Mouse (Mus musculus): ENCODE results near the gene Kctd2. TPM values are rescaled to one million over a fixed set of nuclear protein-coding genes. Genes with fewer than 3 reads are reported as not detected.
A peak's percentile ranks its signal among the peaks of the same experiment; 100 is the strongest.

The Kctd2 gene
- polyA plus RNA-seq, 1 experiment from 2014 or later, result 1.0 TPM

DNA sequence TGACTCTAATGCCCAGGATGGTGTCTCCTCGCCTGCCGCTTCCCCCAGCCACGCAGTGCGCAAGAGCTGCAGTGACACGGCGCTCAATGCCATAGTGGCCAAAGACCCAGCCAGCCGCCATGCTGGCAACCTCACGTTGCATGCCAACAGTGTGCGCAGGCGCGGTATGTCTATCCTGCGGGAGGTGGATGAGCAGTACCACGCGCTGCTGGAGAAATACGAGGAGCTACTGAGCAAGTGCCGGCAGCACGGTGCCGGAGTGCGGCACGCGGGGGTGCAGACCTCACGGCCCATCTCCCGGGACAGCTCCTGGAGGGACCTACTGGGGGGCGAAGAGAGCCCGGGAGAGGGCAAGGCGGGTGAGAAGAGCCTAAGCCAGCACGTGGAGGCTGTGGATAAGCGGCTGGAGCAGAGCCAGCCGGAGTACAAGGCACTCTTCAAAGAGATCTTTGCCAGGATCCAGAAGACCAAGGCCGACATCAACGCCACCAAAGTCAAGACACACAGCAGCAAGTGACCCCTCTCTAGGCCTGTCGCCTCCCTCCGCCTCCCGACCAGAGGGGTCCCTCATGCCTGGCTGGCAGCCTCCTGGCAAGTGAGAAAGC, 26.1 kb upstream of the Kctd2 start:
- Histone ChIP-seq H3K9ac (ENCODE audit: low read depth, low read length) (no peak overlapping the region), H3K27me3 (ENCODE audit: control insufficient read depth, insufficient read depth, low read depth, low read length) (no peaks in the 10 kb centered on the region), H3K4me1 (ENCODE audit: control insufficient read depth, low read depth, low read length) (no peaks in the 10 kb centered on the region), H3K27ac (ENCODE audit: low read length) (no peak overlapping the region), H3K4me3 (ENCODE audit: low read depth, low read length) (peak overlapping the region; percentile 7; the same call in 1 of the 2 replicates), H3K4me2 (ENCODE audit: low read depth, low read length) (peak overlapping the region; percentile 30), H3K9me3 (replicated peaks; ENCODE audit: control insufficient read depth, low read length) (no peaks in the 10 kb centered on the region), H3K36me3 (ENCODE audit: control insufficient read depth, insufficient read depth) (no peaks in the 10 kb centered on the region)
- WGBS (ENCODE audit: insufficient replicate concordance), result 70% methylated on average over 34 of the region's 34 CpGs
- ATAC-seq (ENCODE audit: low read depth), result no peak

DNA sequence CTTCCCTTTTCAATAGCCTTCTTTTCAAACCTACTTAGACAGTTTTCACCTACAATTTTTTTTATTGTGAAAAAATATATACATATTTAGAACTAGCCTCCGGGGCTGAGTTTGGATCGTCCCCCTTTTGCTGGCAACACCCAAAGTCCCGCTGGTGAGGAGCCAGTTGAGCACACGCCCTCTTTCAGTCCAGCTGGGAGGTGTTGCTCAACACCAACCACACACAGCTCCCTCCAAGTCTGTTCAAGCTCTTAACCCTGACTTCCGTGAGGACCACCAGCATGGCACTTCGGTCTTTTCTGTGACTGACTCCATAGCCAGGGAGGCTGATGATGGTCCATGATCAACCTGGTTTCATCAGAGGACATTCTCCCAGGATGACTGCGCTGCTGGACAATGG, 21.8 kb upstream of the Kctd2 start:
- WGBS (ENCODE audit: insufficient replicate concordance), result 42% methylated on average over 7 of the region's 7 CpGs
- Histone ChIP-seq H3K36me3 (ENCODE audit: control insufficient read depth, insufficient read depth) (no peaks in the 10 kb centered on the region), H3K4me2 (ENCODE audit: low read depth, low read length) (no peak overlapping the region), H3K4me3 (ENCODE audit: low read depth, low read length) (no peak overlapping the region), H3K27me3 (ENCODE audit: control insufficient read depth, insufficient read depth, low read depth, low read length) (no peaks in the 10 kb centered on the region), H3K9me3 (replicated peaks; ENCODE audit: control insufficient read depth, low read length) (no peaks in the 10 kb centered on the region), H3K4me1 (ENCODE audit: control insufficient read depth, low read depth, low read length) (no peaks in the 10 kb centered on the region), H3K9ac (ENCODE audit: low read depth, low read length) (no peak overlapping the region), H3K27ac (ENCODE audit: low read length) (no peak overlapping the region)
- no peak for ATAC-seq (ENCODE audit: low read depth)

DNA sequence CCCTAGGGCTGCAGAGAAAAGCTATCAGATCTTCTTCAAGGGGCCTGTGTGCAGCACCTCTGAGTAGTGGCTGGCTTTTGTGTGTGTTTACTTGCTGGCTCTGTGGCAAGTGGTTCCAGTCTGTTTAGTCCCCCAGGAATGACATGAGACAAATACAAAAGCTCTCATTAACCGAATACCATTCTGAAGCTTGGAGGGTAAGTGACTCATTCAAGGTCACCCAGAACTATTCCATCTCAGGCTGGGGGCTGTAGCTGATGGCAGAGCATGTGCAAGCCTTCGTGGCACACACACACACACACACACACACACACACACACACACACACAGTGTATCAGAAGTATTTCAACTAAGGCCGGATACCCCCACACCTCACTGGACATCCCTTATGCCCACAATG, 19.8 kb upstream of the Kctd2 start:
- Histone ChIP-seq H3K27ac (ENCODE audit: low read length) (no peak overlapping the region), H3K4me3 (ENCODE audit: low read depth, low read length) (no peak overlapping the region), H3K4me1 (ENCODE audit: control insufficient read depth, low read depth, low read length) (peaks cover 13% of the 10 kb centered on the region), H3K4me2 (ENCODE audit: low read depth, low read length) (no peak overlapping the region), H3K36me3 (ENCODE audit: control insufficient read depth, insufficient read depth) (no peaks in the 10 kb centered on the region), H3K27me3 (ENCODE audit: control insufficient read depth, insufficient read depth, low read depth, low read length) (no peaks in the 10 kb centered on the region), H3K9ac (ENCODE audit: low read depth, low read length) (no peak overlapping the region), H3K9me3 (replicated peaks; ENCODE audit: control insufficient read depth, low read length) (no peaks in the 10 kb centered on the region)
- WGBS (ENCODE audit: insufficient replicate concordance), result 66% methylated on average over 3 of the region's 3 CpGs
- ATAC-seq (ENCODE audit: low read depth), result no peak

DNA sequence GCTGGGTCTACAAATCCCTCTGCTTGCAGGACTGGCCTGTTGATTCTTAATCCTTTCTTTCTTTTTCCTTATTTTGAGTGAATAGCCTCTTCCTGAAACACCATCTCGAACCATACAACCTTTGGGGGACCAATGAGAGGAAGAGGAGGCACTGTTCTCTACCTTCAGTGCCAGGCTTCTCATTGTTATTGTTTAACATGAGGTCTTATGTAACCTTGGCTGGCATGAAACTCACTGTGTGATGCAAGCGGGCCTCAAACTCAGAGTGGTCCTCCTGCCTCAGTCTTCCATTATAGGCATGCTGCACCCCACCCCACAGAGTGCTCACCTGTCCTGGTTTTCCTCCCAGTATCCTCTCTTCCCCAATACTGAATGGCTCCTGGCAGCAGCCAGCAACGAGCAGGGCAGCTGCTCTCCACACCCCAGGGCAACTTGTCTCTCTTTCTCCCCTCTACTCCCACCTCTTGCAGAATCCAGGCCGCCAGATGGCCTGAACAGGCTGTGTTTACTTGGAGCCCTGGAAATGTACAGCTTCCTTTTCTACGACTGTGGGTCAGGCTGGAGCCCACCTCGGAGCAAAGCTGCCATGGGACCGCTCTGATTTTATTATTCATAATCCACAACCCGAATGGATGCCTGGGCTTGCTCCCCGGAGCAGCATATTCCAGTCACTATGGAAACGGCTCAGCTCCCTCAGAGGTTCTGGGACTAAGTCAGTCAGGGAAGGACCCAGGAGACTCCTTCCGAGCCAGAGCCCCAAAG, 19.1 kb upstream of the Kctd2 start:
- no peak overlapping the region for H3K4me2 ChIP-seq (ENCODE audit: low read depth, low read length)
- H3K4me3 ChIP-seq (ENCODE audit: low read depth, low read length), result no peak overlapping the region
- no peak overlapping the region for H3K9ac ChIP-seq (ENCODE audit: low read depth, low read length)
- H3K9me3 ChIP-seq (replicated peaks; ENCODE audit: control insufficient read depth, low read length), result no peaks in the 10 kb centered on the region
- no peaks in the 10 kb centered on the region for H3K27me3 ChIP-seq (ENCODE audit: control insufficient read depth, insufficient read depth, low read depth, low read length)
- no peak for ATAC-seq (ENCODE audit: low read depth)
- peaks cover 13% of the 10 kb centered on the region for H3K4me1 ChIP-seq (ENCODE audit: control insufficient read depth, low read depth, low read length)
- 48% methylated on average over 11 of the region's 11 CpGs for WGBS (ENCODE audit: insufficient replicate concordance)
- H3K36me3 ChIP-seq (ENCODE audit: control insufficient read depth, insufficient read depth), result no peaks in the 10 kb centered on the region
- no peak overlapping the region for H3K27ac ChIP-seq (ENCODE audit: low read length)

DNA sequence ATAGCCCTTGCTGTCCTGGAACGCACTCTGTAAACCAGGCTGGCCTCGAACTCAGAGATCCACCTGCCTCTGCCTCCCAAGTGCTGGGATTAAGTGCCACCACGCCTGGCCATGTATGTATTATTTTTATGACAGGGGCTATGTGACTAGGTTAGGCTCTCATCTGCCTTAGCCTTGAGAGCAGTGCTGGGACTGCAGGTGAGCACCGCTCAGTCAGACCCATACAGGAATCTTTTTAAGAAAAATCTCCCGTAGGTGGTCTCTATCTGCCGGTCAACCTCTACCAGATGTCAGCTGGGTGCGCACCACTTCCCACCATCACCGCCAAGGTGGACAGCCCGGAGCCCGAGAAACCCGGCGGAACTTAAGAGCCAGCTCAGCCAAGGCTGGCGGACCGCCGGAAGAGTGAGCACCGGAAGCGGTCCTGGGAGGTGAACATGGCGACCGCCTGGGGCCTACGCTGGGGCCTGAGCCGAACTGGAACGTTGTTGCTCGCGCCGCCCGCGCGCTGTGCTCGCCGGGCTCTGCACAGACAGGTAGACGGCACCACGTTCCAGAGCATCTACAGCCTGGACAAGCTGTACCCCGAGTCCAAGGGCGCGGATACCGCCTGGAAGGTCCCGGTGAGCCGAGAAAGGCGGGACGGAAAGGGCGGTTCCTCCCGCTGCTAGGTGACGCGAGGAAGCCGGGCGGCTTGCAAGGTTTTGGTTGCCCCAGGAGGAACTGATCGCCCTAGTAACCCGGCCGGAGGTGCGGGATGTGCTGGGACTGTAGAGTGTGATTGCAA, 16.4 kb upstream of the Kctd2 start, which contains the start of gene Mrpl58:
TSS of gene Mrpl58 (plus strand) at position 415 of the 787 bp plus-strand sequence.
- Histone ChIP-seq H3K9me3 (replicated peaks; ENCODE audit: control insufficient read depth, low read length) (no peaks in the 10 kb centered on the region), H3K36me3 (ENCODE audit: control insufficient read depth, insufficient read depth) (no peaks in the 10 kb centered on the region), H3K9ac (ENCODE audit: low read depth, low read length) (peak within 1 kb of the TSS; percentile 84), H3K27ac (ENCODE audit: low read length) (peak within 1 kb of the TSS; percentile 75), H3K4me3 (ENCODE audit: low read depth, low read length) (peak within 1 kb of the TSS; percentile 86), H3K4me1 (ENCODE audit: control insufficient read depth, low read depth, low read length) (peaks cover 13% of the 10 kb centered on the region), H3K4me2 (ENCODE audit: low read depth, low read length) (peak within 1 kb of the TSS; percentile 89), H3K27me3 (ENCODE audit: control insufficient read depth, insufficient read depth, low read depth, low read length) (no peaks in the 10 kb centered on the region)
- WGBS (ENCODE audit: insufficient replicate concordance), result 3% methylated on average over 50 of the region's 50 CpGs
- ATAC-seq (ENCODE audit: low read depth), result peak; percentile 90

GRCm38 (mm10) chr11:115405723-115406122, 14.2 kb upstream of the Kctd2 start:
- Histone ChIP-seq H3K4me1 (ENCODE audit: control insufficient read depth, low read depth, low read length) (peaks cover 13% of the 10 kb centered on the region), H3K9ac (ENCODE audit: low read depth, low read length) (no peak overlapping the region), H3K9me3 (replicated peaks; ENCODE audit: control insufficient read depth, low read length) (no peaks in the 10 kb centered on the region), H3K27ac (ENCODE audit: low read length) (no peak overlapping the region), H3K36me3 (ENCODE audit: control insufficient read depth, insufficient read depth) (peaks cover 2% of the 10 kb centered on the region; the same call in 1 of the 2 replicates), H3K4me2 (ENCODE audit: low read depth, low read length) (no peak overlapping the region), H3K4me3 (ENCODE audit: low read depth, low read length) (no peak overlapping the region), H3K27me3 (ENCODE audit: control insufficient read depth, insufficient read depth, low read depth, low read length) (no peaks in the 10 kb centered on the region)
- WGBS (ENCODE audit: insufficient replicate concordance), result 85% methylated on average over 6 of the region's 6 CpGs
- ATAC-seq (ENCODE audit: low read depth), result no peak

- no peaks in the 10 kb centered on the region for H3K9me3 ChIP-seq (replicated peaks; ENCODE audit: control insufficient read depth, low read length)
- ATAC-seq (ENCODE audit: low read depth), result no peak
- no peak overlapping the region for H3K27ac ChIP-seq (ENCODE audit: low read length)
- peaks cover 21% of the 10 kb centered on the region for H3K4me1 ChIP-seq (ENCODE audit: control insufficient read depth, low read depth, low read length)
- no peaks in the 10 kb centered on the region for H3K27me3 ChIP-seq (ENCODE audit: control insufficient read depth, insufficient read depth, low read depth, low read length)
- no peak overlapping the region for H3K4me3 ChIP-seq (ENCODE audit: low read depth, low read length)
- peaks cover 3% of the 10 kb centered on the region; the same call in 1 of the 2 replicates for H3K36me3 ChIP-seq (ENCODE audit: control insufficient read depth, insufficient read depth)
- 79% methylated on average over 17 of the region's 17 CpGs for whole genome bisulfite sequencing (ENCODE audit: insufficient replicate concordance)
- no peak overlapping the region for H3K4me2 ChIP-seq (ENCODE audit: low read depth, low read length)
- H3K9ac ChIP-seq (ENCODE audit: low read depth, low read length), result no peak overlapping the region
Observed at GRCm38 (mm10) chr11:115406858-115407401, 13.0 kb upstream of the Kctd2 start.

DNA sequence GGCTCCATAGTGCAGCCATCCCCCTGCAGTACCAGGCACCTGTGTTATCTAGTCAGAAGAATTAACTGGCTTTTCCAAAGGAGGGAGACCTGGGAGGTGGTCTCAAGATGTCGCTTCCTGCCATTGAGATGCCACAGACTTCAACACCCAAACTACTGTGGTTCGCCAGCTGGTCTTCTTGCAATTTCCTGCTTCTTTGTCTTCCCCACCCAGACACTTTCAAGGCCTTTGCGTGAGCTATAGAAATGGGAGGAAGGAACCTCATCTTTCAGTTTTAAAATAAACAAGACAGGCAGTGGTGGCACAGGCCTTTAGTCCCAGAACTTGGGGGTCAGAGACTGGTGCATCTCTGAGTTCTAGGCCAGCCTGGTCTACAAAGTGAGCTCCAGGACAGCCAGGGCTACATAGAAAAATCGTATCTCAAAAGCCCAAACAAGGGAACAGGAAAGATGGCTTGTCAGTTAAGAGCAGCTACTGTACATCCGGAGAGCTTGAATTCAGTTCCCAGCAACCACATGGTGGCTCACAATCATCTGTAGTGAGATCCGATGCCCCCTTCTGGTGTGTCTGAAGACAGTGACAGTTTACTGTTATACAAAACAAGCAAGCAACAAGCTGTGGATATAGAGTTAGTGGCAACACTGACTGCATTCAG, 11.5 kb upstream of the Kctd2 start:
- H3K9me3 ChIP-seq (replicated peaks; ENCODE audit: control insufficient read depth, low read length), result no peaks in the 10 kb centered on the region
- H3K9ac ChIP-seq (ENCODE audit: low read depth, low read length), result no peak overlapping the region
- peaks cover 23% of the 10 kb centered on the region for H3K4me1 ChIP-seq (ENCODE audit: control insufficient read depth, low read depth, low read length)
- no peak overlapping the region for H3K4me3 ChIP-seq (ENCODE audit: low read depth, low read length)
- ATAC-seq (ENCODE audit: low read depth), result no peak
- H3K36me3 ChIP-seq (ENCODE audit: control insufficient read depth, insufficient read depth), result peaks cover 3% of the 10 kb centered on the region; the same call in 1 of the 2 replicates
- no peak overlapping the region; the same call in 1 of the 2 replicates for H3K27ac ChIP-seq (ENCODE audit: low read length)
- no peaks in the 10 kb centered on the region for H3K27me3 ChIP-seq (ENCODE audit: control insufficient read depth, insufficient read depth, low read depth, low read length)
- 49% methylated on average over 6 of the region's 6 CpGs for WGBS (ENCODE audit: insufficient replicate concordance)
- no peak overlapping the region for H3K4me2 ChIP-seq (ENCODE audit: low read depth, low read length)
